Mouse (Mus musculus): ENCODE results near the gene Fbxw9. TPM values are rescaled to one million over a fixed set of nuclear protein-coding genes. Genes with fewer than 3 reads are reported as not detected.

The Fbxw9 gene
- polyA plus RNA-seq, 1 experiment from 2014 or later: 64.3 TPM

- Histone ChIP-seq H3K9me3 (no peaks in the 10 kb centered on the region), H3K4me2 (replicated peaks) (no peak overlapping the region), H3K36me3 (peaks cover 59% of the 10 kb centered on the region), H3K4me1 (replicated peaks) (no peaks in the 10 kb centered on the region), H3K4me3 (replicated peaks) (no peak overlapping the region), H3K9ac (replicated peaks) (no peak overlapping the region), H3K27ac (no peak overlapping the region), H3K27me3 (no peaks in the 10 kb centered on the region)
- no peak for ATAC-seq
- 93% methylated on average over 11 of the region's 11 CpGs for WGBS
Observed at GRCm38 (mm10) chr8:85090856-85091255, 31.0 kb downstream of the Fbxw9 start.

- Histone ChIP-seq H3K4me3 (replicated peaks) (no peak overlapping the region), H3K9me3 (no peaks in the 10 kb centered on the region), H3K27ac (no peak overlapping the region), H3K4me1 (replicated peaks) (no peaks in the 10 kb centered on the region), H3K27me3 (no peaks in the 10 kb centered on the region), H3K4me2 (replicated peaks) (no peak overlapping the region), H3K9ac (replicated peaks) (no peak overlapping the region), H3K36me3 (peaks cover 65% of the 10 kb centered on the region)
- no peak for ATAC-seq
- WGBS: 31% methylated on average over 21 of the region's 21 CpGs
Observed at GRCm38 (mm10) chr8:85091526-85092090, 31.8 kb downstream of the Fbxw9 start.

DNA sequence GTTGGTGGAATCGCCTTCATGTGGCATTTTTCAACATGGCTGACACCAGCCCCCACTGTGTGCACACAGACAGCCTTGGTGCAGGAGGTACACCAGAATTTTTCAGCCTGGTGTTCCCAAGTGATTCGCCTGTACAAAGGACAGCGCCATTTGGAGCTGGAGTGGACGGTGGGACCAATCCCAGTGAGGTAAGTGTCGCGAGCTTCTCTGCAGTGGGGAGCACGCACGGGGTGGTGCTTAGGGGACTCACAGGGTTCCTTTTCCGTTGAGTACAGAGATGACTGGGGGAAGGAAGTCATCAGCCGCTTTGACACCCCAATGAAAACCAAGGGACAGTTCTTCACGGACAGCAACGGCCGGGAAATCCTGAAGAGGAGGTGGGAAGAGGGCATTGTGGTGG is 35.2 kb downstream of the Fbxw9 start:
- 95% methylated on average over 13 of the region's 13 CpGs for WGBS
- H3K27ac ChIP-seq: no peak overlapping the region
- H3K4me2 ChIP-seq (replicated peaks): no peak overlapping the region
- peaks cover 66% of the 10 kb centered on the region for H3K36me3 ChIP-seq
- no peaks in the 10 kb centered on the region for H3K27me3 ChIP-seq
- H3K4me1 ChIP-seq (replicated peaks): no peaks in the 10 kb centered on the region
- no peak overlapping the region for H3K4me3 ChIP-seq (replicated peaks)
- H3K9me3 ChIP-seq: no peaks in the 10 kb centered on the region
- H3K9ac ChIP-seq (replicated peaks): no peak overlapping the region
- ATAC-seq: no peak

- no peak for ATAC-seq
- H3K9me3 ChIP-seq: no peaks in the 10 kb centered on the region
- H3K4me3 ChIP-seq (replicated peaks): no peak overlapping the region
- 96% methylated on average over 7 of the region's 7 CpGs for WGBS
- H3K4me1 ChIP-seq (replicated peaks): no peaks in the 10 kb centered on the region
- H3K27me3 ChIP-seq: no peaks in the 10 kb centered on the region
- peaks cover 66% of the 10 kb centered on the region for H3K36me3 ChIP-seq
- H3K27ac ChIP-seq: no peak overlapping the region
- H3K9ac ChIP-seq (replicated peaks): no peak overlapping the region
- no peak overlapping the region for H3K4me2 ChIP-seq (replicated peaks)
Observed at GRCm38 (mm10) chr8:85095566-85095965, 35.7 kb downstream of the Fbxw9 start.

- Histone ChIP-seq H3K4me2 (replicated peaks) (no peak overlapping the region), H3K9me3 (no peaks in the 10 kb centered on the region), H3K4me3 (replicated peaks) (no peak overlapping the region), H3K27ac (no peak overlapping the region), H3K36me3 (peaks cover 61% of the 10 kb centered on the region), H3K9ac (replicated peaks) (no peak overlapping the region), H3K4me1 (replicated peaks) (no peaks in the 10 kb centered on the region), H3K27me3 (no peaks in the 10 kb centered on the region)
- no peak for ATAC-seq
- WGBS: 94% methylated on average over 16 of the region's 16 CpGs
Observed at GRCm38 (mm10) chr8:85096196-85096595, 36.3 kb downstream of the Fbxw9 start.

DNA sequence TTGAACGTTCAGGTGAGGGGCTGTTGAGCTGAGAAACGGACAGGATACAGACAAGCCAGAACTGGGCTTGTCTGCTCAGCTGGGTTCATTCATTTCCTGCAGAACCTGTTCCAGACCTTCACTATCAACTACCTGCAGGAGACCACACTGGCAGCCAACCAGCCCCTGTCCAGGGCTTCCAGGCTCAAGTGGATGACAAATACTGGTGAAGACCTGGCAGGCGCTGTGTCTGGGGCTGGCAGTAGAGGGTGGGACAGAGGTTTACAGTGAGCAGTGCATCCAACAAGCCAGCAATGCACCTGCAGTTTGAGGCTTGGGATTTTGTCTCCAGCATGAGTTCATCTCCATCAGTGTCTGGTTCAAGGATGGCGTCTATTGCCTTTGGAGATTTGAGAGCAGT is 37.0 kb downstream of the Fbxw9 start:
- WGBS: 97% methylated on average over 4 of the region's 4 CpGs
- no peaks in the 10 kb centered on the region for H3K27me3 ChIP-seq
- H3K36me3 ChIP-seq: peaks cover 58% of the 10 kb centered on the region

DNA sequence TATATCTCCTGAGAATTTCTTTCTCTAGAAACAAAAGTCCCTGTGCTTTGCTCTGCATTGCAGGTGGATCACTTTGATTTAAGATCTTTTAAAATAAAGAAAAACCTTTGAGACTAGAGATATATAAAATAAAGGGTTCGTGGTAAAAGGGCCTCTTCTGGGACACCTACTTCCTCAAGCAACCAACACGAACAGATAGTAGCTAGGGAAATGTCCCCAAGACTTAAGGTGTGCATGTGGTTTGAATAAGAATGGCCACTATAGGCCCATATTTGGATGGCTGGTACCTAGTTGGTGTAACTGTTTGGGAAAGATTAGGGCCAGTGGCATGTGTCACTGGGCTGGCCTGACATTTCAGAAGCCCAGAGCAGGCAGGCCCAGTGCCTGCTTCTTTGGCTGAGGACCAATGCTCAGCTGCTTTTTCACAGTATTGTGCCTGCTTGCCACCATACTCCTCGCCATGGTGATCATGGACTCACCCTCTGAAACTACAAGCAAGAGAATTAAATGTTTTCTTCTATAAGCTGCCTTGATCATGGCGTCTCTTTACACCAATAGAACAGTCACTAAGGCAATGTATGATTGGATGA is 40.3 kb downstream of the Fbxw9 start:
- WGBS: 81% methylated on average over 4 of the region's 4 CpGs
- H3K4me2 ChIP-seq (replicated peaks): no peak overlapping the region
- no peaks in the 10 kb centered on the region for H3K9me3 ChIP-seq
- no peak overlapping the region for H3K4me3 ChIP-seq (replicated peaks)
- no peak for ATAC-seq
- no peak overlapping the region for H3K27ac ChIP-seq
- no peaks in the 10 kb centered on the region for H3K4me1 ChIP-seq (replicated peaks)
- no peaks in the 10 kb centered on the region for H3K27me3 ChIP-seq
- H3K9ac ChIP-seq (replicated peaks): no peak overlapping the region
- H3K36me3 ChIP-seq: peaks cover 39% of the 10 kb centered on the region

More for the DNA sequence above, 37.0 kb downstream of the Fbxw9 start:
- Histone ChIP-seq H3K9ac (replicated peaks) (no peak overlapping the region), H3K9me3 (no peaks in the 10 kb centered on the region), H3K27ac (no peak overlapping the region), H3K4me2 (replicated peaks) (no peak overlapping the region), H3K4me1 (replicated peaks) (no peaks in the 10 kb centered on the region), H3K4me3 (replicated peaks) (no peak overlapping the region)
- no peak for ATAC-seq

GRCm38 (mm10) chr8:85113241-85113640 is 53.4 kb downstream of the Fbxw9 start:
- no peak overlapping the region for H3K27ac ChIP-seq
- ATAC-seq: no peak
- peaks cover 39% of the 10 kb centered on the region for H3K36me3 ChIP-seq
- no peak overlapping the region for H3K4me3 ChIP-seq (replicated peaks)
- WGBS: 97% methylated on average over 10 of the region's 10 CpGs
- no peaks in the 10 kb centered on the region for H3K27me3 ChIP-seq
- no peaks in the 10 kb centered on the region for H3K4me1 ChIP-seq (replicated peaks)
- H3K9me3 ChIP-seq: no peaks in the 10 kb centered on the region
- no peak overlapping the region for H3K9ac ChIP-seq (replicated peaks)
- no peak overlapping the region for H3K4me2 ChIP-seq (replicated peaks)

DNA sequence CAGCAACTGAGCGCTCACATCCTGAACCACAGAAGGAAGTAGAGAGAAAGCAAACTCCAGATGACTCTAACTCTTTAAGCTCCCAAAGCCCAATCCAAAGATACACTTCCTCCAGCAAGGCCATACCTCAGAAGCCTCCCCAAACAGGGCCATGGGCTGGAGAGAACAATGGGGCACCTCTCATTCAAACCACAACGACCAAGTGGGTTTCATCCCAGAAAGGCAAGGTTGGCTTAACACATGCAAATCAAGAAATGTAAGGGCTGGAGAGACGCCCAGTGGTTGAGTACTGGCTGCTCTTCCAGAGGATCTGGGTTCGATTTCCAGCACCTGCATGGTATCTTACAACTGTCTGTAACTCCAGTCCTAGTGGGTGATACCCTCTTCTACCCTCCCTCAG is 55.6 kb downstream of the Fbxw9 start:
- Histone ChIP-seq H3K4me2 (replicated peaks) (no peak overlapping the region), H3K27me3 (no peaks in the 10 kb centered on the region), H3K9ac (replicated peaks) (no peak overlapping the region), H3K4me1 (replicated peaks) (peaks cover 8% of the 10 kb centered on the region; the same call in 1 of the 2 replicates), H3K36me3 (peaks cover 22% of the 10 kb centered on the region), H3K4me3 (replicated peaks) (no peak overlapping the region), H3K27ac (no peak overlapping the region), H3K9me3 (no peaks in the 10 kb centered on the region)
- 73% methylated on average over 4 of the region's 4 CpGs for WGBS
- ATAC-seq: no peak

Small RNA genes within 50 kb of the gene (microRNA-seq; reads per million reads assigned to microRNA genes)
- gene Gm23388 (3.1 reads per million, percentile 11 among the genes with 10 or more reads in this experiment), gene Mir7070 (1.0 reads per million)

Other genes with a start within 250 kb of the Fbxw9 start
- gene Dand5, start 237.2 kb upstream of the Fbxw9 start, polyA plus RNA-seq (2015; fragmentation: Nextera tagmentation; extraction: Ambion mirVana): 8.8 and 8.9 TPM in 2 replicates
- 34.5 and 36.3 TPM in 2 replicates for gene Gadd45gip1, start 228.5 kb upstream of the Fbxw9 start, polyA plus RNA-seq (2015; fragmentation: Nextera tagmentation; extraction: Ambion mirVana)
- 84.8 and 88.8 TPM in 2 replicates for gene Rad23a, start 219.4 kb upstream of the Fbxw9 start, polyA plus RNA-seq (2015; fragmentation: Nextera tagmentation; extraction: Ambion mirVana)
- gene Calr, start 213.1 kb upstream of the Fbxw9 start, polyA plus RNA-seq (2015; fragmentation: Nextera tagmentation; extraction: Ambion mirVana): 599 and 642 TPM in 2 replicates
- 113 and 122 TPM in 2 replicates for gene Farsa, start 203.1 kb upstream of the Fbxw9 start, polyA plus RNA-seq (2015; fragmentation: Nextera tagmentation; extraction: Ambion mirVana)
- 23.6 and 24.8 TPM in 2 replicates for gene Syce2, start 187.9 kb upstream of the Fbxw9 start, polyA plus RNA-seq (2015; fragmentation: Nextera tagmentation; extraction: Ambion mirVana)
- gene Gcdh, start 166.1 kb upstream of the Fbxw9 start, polyA plus RNA-seq (2015; fragmentation: Nextera tagmentation; extraction: Ambion mirVana): 31.7 and 34.3 TPM in 2 replicates
- gene Klf1, start 158.1 kb upstream of the Fbxw9 start, polyA plus RNA-seq (2015; fragmentation: Nextera tagmentation; extraction: Ambion mirVana): 0.55 and 0.97 TPM in 2 replicates
- 6.0 and 6.2 TPM in 2 replicates for gene Dnase2a, start 151.5 kb upstream of the Fbxw9 start, polyA plus RNA-seq (2015; fragmentation: Nextera tagmentation; extraction: Ambion mirVana)
- gene Mast1, start 122.7 kb upstream of the Fbxw9 start, polyA plus RNA-seq (2015; fragmentation: Nextera tagmentation; extraction: Ambion mirVana): 55.6 and 56.1 TPM in 2 replicates
- gene Rtbdn, start 113.1 kb upstream of the Fbxw9 start, polyA plus RNA-seq (2015; fragmentation: Nextera tagmentation; extraction: Ambion mirVana): 1.9 and 2.7 TPM in 2 replicates
- gene Gm49661, start 90.6 kb upstream of the Fbxw9 start, polyA plus RNA-seq (2015; fragmentation: Nextera tagmentation; extraction: Ambion mirVana): not detected in 2 replicates
- gene Prdx2, start 90.5 kb upstream of the Fbxw9 start, polyA plus RNA-seq (2015; fragmentation: Nextera tagmentation; extraction: Ambion mirVana): 1,603 and 1,658 TPM in 2 replicates
- 66.5 and 68.6 TPM in 2 replicates for gene Rnaseh2a, start 90.3 kb upstream of the Fbxw9 start, polyA plus RNA-seq (2015; fragmentation: Nextera tagmentation; extraction: Ambion mirVana)
- gene Junb, start 81.3 kb upstream of the Fbxw9 start, polyA plus RNA-seq (2015; fragmentation: Nextera tagmentation; extraction: Ambion mirVana): 3.5 and 6.1 TPM in 2 replicates
- gene Hook2, start 69.5 kb upstream of the Fbxw9 start, polyA plus RNA-seq (2015; fragmentation: Nextera tagmentation; extraction: Ambion mirVana): 23.5 and 23.8 TPM in 2 replicates
- not detected in 2 replicates for gene Best2, start 45.5 kb upstream of the Fbxw9 start, polyA plus RNA-seq (2015; fragmentation: Nextera tagmentation; extraction: Ambion mirVana)
- gene Asna1, start 34.8 kb upstream of the Fbxw9 start, polyA plus RNA-seq (2015; fragmentation: Nextera tagmentation; extraction: Ambion mirVana): 151 and 154 TPM in 2 replicates
- 135 and 153 TPM in 2 replicates for gene Trir, start 33.2 kb upstream of the Fbxw9 start, polyA plus RNA-seq (2015; fragmentation: Nextera tagmentation; extraction: Ambion mirVana)
- 51.7 and 56.8 TPM in 2 replicates for gene Tnpo2, start 23.1 kb upstream of the Fbxw9 start, polyA plus RNA-seq (2015; fragmentation: Nextera tagmentation; extraction: Ambion mirVana)
- gene Gm5741, start 7.9 kb downstream of the Fbxw9 start, polyA plus RNA-seq (2015; fragmentation: Nextera tagmentation; extraction: Ambion mirVana): 0.83 TPM in 1 of 2 replicates, not detected in the other
- 90.0 and 93.2 TPM in 2 replicates for gene Dhps, start 11.7 kb downstream of the Fbxw9 start, polyA plus RNA-seq (2015; fragmentation: Nextera tagmentation; extraction: Ambion mirVana)
- 134 and 137 TPM in 2 replicates for gene Wdr83os, start 20.7 kb downstream of the Fbxw9 start, polyA plus RNA-seq (2015; fragmentation: Nextera tagmentation; extraction: Ambion mirVana)
- 64.1 and 68.8 TPM in 2 replicates for gene Wdr83, start 21.3 kb downstream of the Fbxw9 start, polyA plus RNA-seq (2015; fragmentation: Nextera tagmentation; extraction: Ambion mirVana)
- 16.6 and 17.3 TPM in 2 replicates for gene Man2b1, start 23.2 kb downstream of the Fbxw9 start, polyA plus RNA-seq (2015; fragmentation: Nextera tagmentation; extraction: Ambion mirVana)
- 2.6 and 2.9 TPM in 2 replicates for gene Zfp791, start 63.0 kb downstream of the Fbxw9 start, polyA plus RNA-seq (2015; fragmentation: Nextera tagmentation; extraction: Ambion mirVana)
- gene Cks1brt, start 91.9 kb downstream of the Fbxw9 start, polyA plus RNA-seq (2015; fragmentation: Nextera tagmentation; extraction: Ambion mirVana): not detected in 2 replicates
- gene Olfr371, start 165.9 kb downstream of the Fbxw9 start, polyA plus RNA-seq (2015; fragmentation: Nextera tagmentation; extraction: Ambion mirVana): not detected in 2 replicates
- 76.5 and 90.4 TPM in 2 replicates for gene Orc6, start 239.6 kb downstream of the Fbxw9 start, polyA plus RNA-seq (2015; fragmentation: Nextera tagmentation; extraction: Ambion mirVana)
- gene Vps35, start 239.7 kb downstream of the Fbxw9 start, polyA plus RNA-seq (2015; fragmentation: Nextera tagmentation; extraction: Ambion mirVana): 170 and 177 TPM in 2 replicates

All from midbrain, embryonic 13.5 days (tissue).